8 mouse cellular contexts compared by ENCODE assay signal in the genomic region with DNA sequence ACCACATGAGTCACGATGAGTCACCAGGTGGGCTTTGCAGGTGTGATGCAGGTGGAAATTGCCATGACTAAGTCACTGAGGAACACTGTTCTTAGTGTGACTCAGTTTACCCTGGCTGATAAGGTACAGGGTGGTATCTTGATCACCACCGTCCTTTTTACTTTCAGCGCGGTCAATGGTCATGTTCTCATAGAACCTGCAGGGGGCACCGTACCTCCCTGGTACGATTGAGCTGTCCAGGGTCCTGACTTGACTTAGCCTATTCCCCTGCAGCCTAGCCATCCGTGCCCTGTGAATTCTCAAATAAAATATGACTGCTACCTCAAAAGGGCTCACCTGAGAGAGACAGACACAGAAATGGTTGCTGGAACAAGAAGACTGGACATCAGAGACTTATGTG. TPM values are rescaled to one million over a fixed set of nuclear protein-coding genes. Genes with fewer than 3 reads are reported as not detected.
DNase-seq lines count a peak whose midpoint lies in the region; ATAC-seq lines count a peak whose summit lies in the region.

No protein-coding gene starts in this region.

- H3K27me3 ChIP-seq in heart, embryonic 12.5 days (replicated peaks), result peaks cover 81% of the 10 kb centered on the region
- peaks cover 91% of the 10 kb centered on the region for H3K27me3 ChIP-seq in heart, embryonic 10.5 days (ENCODE audit: insufficient read depth, poor library complexity, severe bottlenecking)

- H3K36me3 ChIP-seq in heart, embryonic 12.5 days, result no peaks in the 10 kb centered on the region
- H3K36me3 ChIP-seq in heart, embryonic 10.5 days, result no peaks in the 10 kb centered on the region

- no peak overlapping the region for H3K27ac ChIP-seq in heart, embryonic 12.5 days (ENCODE audit: poor library complexity, severe bottlenecking)
- no peak overlapping the region for H3K27ac ChIP-seq in heart, embryonic 10.5 days

- no peak overlapping the region for H3K9ac ChIP-seq in heart, embryonic 12.5 days

- H3K4me3 ChIP-seq in heart, embryonic 12.5 days, result no peak overlapping the region
- H3K4me3 ChIP-seq in heart, embryonic 10.5 days, result no peak overlapping the region

- 11% methylated on average over 7 of the region's 7 CpGs for WGBS in heart, embryonic 12.5 days
- WGBS in heart, embryonic 10.5 days, result 14% methylated on average over 7 of the region's 7 CpGs

- H3K4me2 ChIP-seq in heart, embryonic 12.5 days, result no peak overlapping the region

- H3K4me1 ChIP-seq in heart, embryonic 12.5 days (replicated peaks), result no peaks in the 10 kb centered on the region
- peaks cover 20% of the 10 kb centered on the region for H3K4me1 ChIP-seq in heart, embryonic 10.5 days

- H3K9me3 ChIP-seq in heart, embryonic 12.5 days (replicated peaks), result no peaks in the 10 kb centered on the region
- H3K9me3 ChIP-seq in heart, embryonic 10.5 days, result no peaks in the 10 kb centered on the region

- ATAC-seq in heart, embryonic 12.5 days (ENCODE audit: insufficient number of reproducible peaks, low FRiP score), result peak; percentile 11; the same call in 1 of the 2 replicates
- ATAC-seq in megakaryocyte-erythroid progenitor cell, adult 5-6 weeks (replicated peaks; ENCODE audit: low FRiP score, low TSS enrichment, poor library complexity, severe bottlenecking), result peak; percentile 85

- DNase-seq in heart, embryonic 10.5 days (ENCODE audit: low spot score), result no peak
- peak; percentile 33 to 35 for DNase-seq in B cell, adult 2 months
- DNase-seq in adrenal gland, postnatal 14 days, result peak; percentile 81
- peak; percentile 60 for DNase-seq in induced T-regulatory cell, adult 2 months (ENCODE audit: low read depth)
- DNase-seq in right cerebral cortex, postnatal 14 days, result no peak
- DNase-seq in urinary bladder, postnatal 10 days (ENCODE audit: low spot score), result no peak

RNA-seq across cellular contexts. Expression of gene C1qa, which starts 8.4 kb away (rescaled TPM):
- 8.6 and 11.2 TPM in 2 replicates for polyA plus RNA-seq in heart, embryonic 12.5 days (2016; fragmentation: Nextera tagmentation; extraction: Ambion mirVana)
- 1.3 and 4.2 TPM in 2 replicates for polyA plus RNA-seq in heart, embryonic 10.5 days (2016; fragmentation: Nextera tagmentation; extraction: Ambion mirVana)
- total RNA-seq in adrenal gland, postnatal 14 days (2021), result 30.2 and 31.6 TPM in 2 replicates
- 1.5 TPM in 1 of 2 replicates, not detected in the other for total RNA-seq in megakaryocyte-erythroid progenitor cell, adult 5-6 weeks (2014; fragmentation: Nextera tagmentation)
- not detected in 2 replicates for total RNA-seq in megakaryocyte-erythroid progenitor cell, adult 5-6 weeks (2017)

RNA-seq across cellular contexts. Expression of gene C1qc, which starts 14.2 kb away (rescaled TPM):
- 9.7 and 11.9 TPM in 2 replicates for polyA plus RNA-seq in heart, embryonic 12.5 days (2016; fragmentation: Nextera tagmentation; extraction: Ambion mirVana)
- polyA plus RNA-seq in heart, embryonic 10.5 days (2016; fragmentation: Nextera tagmentation; extraction: Ambion mirVana), result 1.3 and 4.7 TPM in 2 replicates
- total RNA-seq in adrenal gland, postnatal 14 days (2021), result 23.6 and 28.0 TPM in 2 replicates
- total RNA-seq in megakaryocyte-erythroid progenitor cell, adult 5-6 weeks (2014; fragmentation: Nextera tagmentation), result not detected in 2 replicates
- total RNA-seq in megakaryocyte-erythroid progenitor cell, adult 5-6 weeks (2017), result 3.4 TPM in 1 of 2 replicates, not detected in the other

RNA-seq across cellular contexts. Expression of gene C1qb, which starts 21.0 kb away (rescaled TPM):
- polyA plus RNA-seq in heart, embryonic 12.5 days (2016; fragmentation: Nextera tagmentation; extraction: Ambion mirVana), result 18.8 and 19.3 TPM in 2 replicates
- polyA plus RNA-seq in heart, embryonic 10.5 days (2016; fragmentation: Nextera tagmentation; extraction: Ambion mirVana), result 4.5 and 13.4 TPM in 2 replicates
- 28.1 and 31.7 TPM in 2 replicates for total RNA-seq in adrenal gland, postnatal 14 days (2021)
- not detected in 2 replicates for total RNA-seq in megakaryocyte-erythroid progenitor cell, adult 5-6 weeks (2014; fragmentation: Nextera tagmentation)
- total RNA-seq in megakaryocyte-erythroid progenitor cell, adult 5-6 weeks (2017), result not detected in 2 replicates

RNA-seq across cellular contexts. Expression of gene Epha8, which starts 49.6 kb away (rescaled TPM):
- 0.10 and 0.14 TPM in 2 replicates for polyA plus RNA-seq in heart, embryonic 12.5 days (2016; fragmentation: Nextera tagmentation; extraction: Ambion mirVana)
- 0.17 and 0.45 TPM in 2 replicates for polyA plus RNA-seq in heart, embryonic 10.5 days (2016; fragmentation: Nextera tagmentation; extraction: Ambion mirVana)
- total RNA-seq in adrenal gland, postnatal 14 days (2021), result 0.11 and 0.26 TPM in 2 replicates
- total RNA-seq in megakaryocyte-erythroid progenitor cell, adult 5-6 weeks (2014; fragmentation: Nextera tagmentation), result not detected in 2 replicates
- not detected in 2 replicates for total RNA-seq in megakaryocyte-erythroid progenitor cell, adult 5-6 weeks (2017)

Comparison
In these comparisons a context has a peak if more than half of its experiments do, and no peak if none do; other contexts are left out.
1. DNase-seq: peak in B cell, adult 2 months (2 of 2), adrenal gland, postnatal 14 days (single experiment) and induced T-regulatory cell, adult 2 months (single experiment); none in heart, embryonic 10.5 days (single experiment), right cerebral cortex, postnatal 14 days (single experiment) and urinary bladder, postnatal 10 days (single experiment).
2. RNA of gene C1qa, which starts 8.4 kb away (total RNA-seq): 30.2 to 31.6 TPM in adrenal gland, postnatal 14 days; 1.5 TPM in megakaryocyte-erythroid progenitor cell, adult 5-6 weeks; every median in the first group is over 10 times any median in the second.
3. RNA of gene C1qb, which starts 21.0 kb away (total RNA-seq): 28.1 to 31.7 TPM in adrenal gland, postnatal 14 days; not detected in megakaryocyte-erythroid progenitor cell, adult 5-6 weeks; every median in the first group is over 10 times any median in the second.